Mouse (Mus musculus): ENCODE results near the gene Uvrag.

DNA sequence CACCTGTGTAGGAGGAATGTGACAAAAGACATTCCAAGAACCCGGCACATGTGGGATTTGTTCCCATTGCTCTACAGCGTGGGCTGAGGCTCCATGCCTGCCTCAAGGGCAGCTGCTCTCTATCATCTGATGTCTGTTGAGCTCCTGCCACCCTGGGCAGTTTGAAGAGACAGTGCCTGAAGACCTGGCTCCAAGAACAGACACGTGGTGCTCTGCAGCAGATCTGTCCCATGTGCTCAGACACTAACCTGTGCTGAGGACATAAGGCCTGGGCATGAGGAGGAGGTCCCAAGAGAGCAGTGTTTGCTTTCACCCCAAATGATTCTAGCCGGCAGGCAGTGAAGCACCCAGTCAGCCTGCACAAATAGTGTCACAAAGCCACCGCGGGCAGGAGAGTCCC is 27.8 kb upstream of the Uvrag start:
- no peak for TF ChIP-seq CTCF (IDR thresholded peaks at IDR 0.05; ENCODE audit: borderline replicate concordance, insufficient read depth, low read length)
- TF ChIP-seq POLR2A (IDR thresholded peaks at IDR 0.05; ENCODE audit: low read depth, low read length): no peak
